Mouse (Mus musculus) limb, embryonic 11.5 days (tissue): ENCODE measurements around the gene Egln1. TPM values are rescaled to one million over a fixed set of nuclear protein-coding genes. Genes with fewer than 3 reads are reported as not detected.
A peak's percentile ranks its signal among the peaks of the same experiment; 100 is the strongest.

ENCODE experiments used
- ATAC-seq: fragments of 200-750 bp; cut with Nextera tagmentation; 2 replicates; pipeline ENCODE4 v1.8.0; 2017; ENCODE audit warnings: low read depth; ENCODE audit not compliant: insufficient number of reproducible peaks, low FRiP score, low TSS enrichment
- DNase-seq: peaks from one replicate; pipeline ENCODE4 v3.0.0-alpha.2; 2015; ENCODE audit warnings: low spot score
- H3K27ac ChIP-seq: fragments of 300-500 bp; sonication (generic); replicated peaks from 2 replicates; pipeline ENCODE4 v1.5.1; 2014; ENCODE audit warnings: low read depth, mild to moderate bottlenecking, low read length
- H3K27me3 ChIP-seq: fragments of 300-500 bp; sonication (generic); 2 replicates; pipeline ENCODE4 v1.6.1; 2014; ENCODE audit warnings: mild to moderate bottlenecking, low read length, mixed read lengths; ENCODE audit not compliant: control insufficient read depth, insufficient read depth
- H3K36me3 ChIP-seq: fragments of 300-500 bp; sonication (generic); 2 replicates; pipeline ENCODE4 v1.6.1; 2014; ENCODE audit warnings: mild to moderate bottlenecking, low read length, moderate library complexity, mixed read lengths; ENCODE audit not compliant: control insufficient read depth, insufficient read depth
- H3K4me1 ChIP-seq: fragments of 300-500 bp; sonication (generic); 2 replicates; pipeline ENCODE4 v1.6.1; 2014; ENCODE audit warnings: low read length, mixed read lengths; ENCODE audit not compliant: control insufficient read depth, insufficient read depth
- H3K4me2 ChIP-seq: fragments of 300-500 bp; sonication (generic); 2 replicates; pipeline ENCODE4 v1.6.1; 2014; ENCODE audit warnings: low read depth, mild to moderate bottlenecking, moderate library complexity; ENCODE audit not compliant: severe bottlenecking
- H3K4me3 ChIP-seq: fragments of 300-500 bp; sonication (generic); 2 replicates; pipeline ENCODE4 v1.5.1; 2014; ENCODE audit warnings: low read depth, low read length
- H3K9ac ChIP-seq: fragments of 300-500 bp; sonication (generic); 2 replicates; pipeline ENCODE4 v1.6.1; 2014; ENCODE audit warnings: mild to moderate bottlenecking, low read length
- H3K9me3 ChIP-seq: fragments of 300-500 bp; sonication (generic); 2 replicates; pipeline ENCODE4 v1.6.1; 2016; ENCODE audit warnings: low read length; ENCODE audit not compliant: control insufficient read depth
- WGBS: fragments of 180-500 bp; shearing (Covaris S2); extraction: QIAGEN DNeasy Blood & Tissue Kit; methylation state at CpG from one replicate; pipeline ENCODE4 v1.1.7; 2014; 5-methylcytosine and 5-hydroxymethylcytosine counted together
- polyA plus RNA-seq: library from polyadenylated mRNA; unstranded; fragments of >200 nt; fragmentation: Nextera tagmentation; extraction: Ambion mirVana; gene quantifications from 2 replicates; pipeline ENCODE4 v1.2.1, GENCODE M21; 2014

The Egln1 gene
- polyA plus RNA-seq, 1 experiment from 2014 or later: 15.1 TPM

- Histone ChIP-seq H3K27ac (no peak overlapping the region), H3K36me3 (no peaks in the 10 kb centered on the region), H3K4me3 (no peak overlapping the region), H3K27me3 (no peaks in the 10 kb centered on the region), H3K9ac (no peak overlapping the region), H3K4me1 (peaks cover 2% of the 10 kb centered on the region; the same call in 1 of the 2 replicates), H3K4me2 (no peak overlapping the region), H3K9me3 (no peaks in the 10 kb centered on the region)
- no peak for DNase-seq
- no peak for ATAC-seq
- 90% methylated on average over 7 of the region's 7 CpGs for WGBS
These were observed 4.1 kb upstream of the Egln1 start for GRCm38 (mm10) chr8:124953188-124953587.

GRCm38 (mm10) chr8:124950865-124951264 is 1.7 kb upstream of the Egln1 start:
- Histone ChIP-seq H3K4me1 (peaks cover 9% of the 10 kb centered on the region), H3K27me3 (no peaks in the 10 kb centered on the region), H3K4me2 (peak overlapping the region; percentile 91), H3K36me3 (no peaks in the 10 kb centered on the region), H3K9ac (no peak overlapping the region), H3K4me3 (no peak overlapping the region), H3K9me3 (no peaks in the 10 kb centered on the region), H3K27ac (no peak overlapping the region)
- DNase-seq (no peak), ATAC-seq (no peak)
- 79% methylated on average over 2 of the region's 2 CpGs for WGBS

- H3K9me3 ChIP-seq: no peaks in the 10 kb centered on the region
- WGBS: 39% methylated on average over 10 of the region's 10 CpGs
- peak overlapping the region; percentile 91; the same call in 1 of the 2 replicates for H3K27ac ChIP-seq
- H3K4me3 ChIP-seq: peak overlapping the region; percentile 90
- H3K36me3 ChIP-seq: no peaks in the 10 kb centered on the region
- ATAC-seq (no peak), DNase-seq (peak; percentile 45)
- H3K4me2 ChIP-seq: peak overlapping the region; percentile 91
- H3K4me1 ChIP-seq: peaks cover 9% of the 10 kb centered on the region
- peak overlapping the region; percentile 70 for H3K9ac ChIP-seq
- H3K27me3 ChIP-seq: no peaks in the 10 kb centered on the region
These were observed 939 bp upstream of the Egln1 start for GRCm38 (mm10) chr8:124950069-124950456.

- Histone ChIP-seq H3K4me1 (peaks cover 9% of the 10 kb centered on the region), H3K4me3 (peak overlapping the region; percentile 90), H3K36me3 (no peaks in the 10 kb centered on the region), H3K9me3 (no peaks in the 10 kb centered on the region), H3K27ac (peak overlapping the region; percentile 91), H3K4me2 (peak overlapping the region; percentile 91), H3K27me3 (no peaks in the 10 kb centered on the region), H3K9ac (peak overlapping the region; percentile 70)
- WGBS: 0% methylated on average over 53 of the region's 62 CpGs
- peak; percentile 40 for DNase-seq
- no peak for ATAC-seq
These were observed 402 bp downstream of the Egln1 start for GRCm38 (mm10) chr8:124948733-124949111.

GRCm38 (mm10) chr8:124947865-124948732 is 1.0 kb downstream of the Egln1 start:
- Histone ChIP-seq H3K4me3 (peak overlapping the region; percentile 90), H3K36me3 (no peaks in the 10 kb centered on the region), H3K4me2 (peak overlapping the region; percentile 91), H3K27me3 (no peaks in the 10 kb centered on the region), H3K27ac (peak overlapping the region; percentile 91), H3K4me1 (peaks cover 9% of the 10 kb centered on the region), H3K9me3 (no peaks in the 10 kb centered on the region), H3K9ac (peak overlapping the region; percentile 70)
- no peak for ATAC-seq
- peak; percentile 72 for DNase-seq
- under 1% methylated on average over 67 of the region's 67 CpGs for WGBS

GRCm38 (mm10) chr8:124944406-124944805 is 4.7 kb downstream of the Egln1 start:
- Histone ChIP-seq H3K4me2 (no peak overlapping the region), H3K4me1 (peaks cover 7% of the 10 kb centered on the region), H3K27me3 (no peaks in the 10 kb centered on the region), H3K4me3 (no peak overlapping the region), H3K9ac (no peak overlapping the region), H3K9me3 (no peaks in the 10 kb centered on the region), H3K36me3 (no peaks in the 10 kb centered on the region), H3K27ac (no peak overlapping the region)
- no peak for ATAC-seq
- DNase-seq: no peak
- 56% methylated on average over 7 of the region's 7 CpGs for WGBS

- Histone ChIP-seq H3K9me3 (no peaks in the 10 kb centered on the region), H3K9ac (no peak overlapping the region), H3K4me3 (no peak overlapping the region), H3K4me2 (no peak overlapping the region), H3K27me3 (no peaks in the 10 kb centered on the region), H3K27ac (no peak overlapping the region), H3K4me1 (peaks cover 7% of the 10 kb centered on the region), H3K36me3 (no peaks in the 10 kb centered on the region)
- no peak for ATAC-seq
- 87% methylated on average over 6 of the region's 6 CpGs for WGBS
- DNase-seq: no peak
These were observed 5.3 kb downstream of the Egln1 start for GRCm38 (mm10) chr8:124943801-124944200.

- Histone ChIP-seq H3K36me3 (no peaks in the 10 kb centered on the region), H3K27me3 (no peaks in the 10 kb centered on the region), H3K9ac (no peak overlapping the region), H3K4me1 (no peaks in the 10 kb centered on the region), H3K4me3 (no peak overlapping the region), H3K9me3 (no peaks in the 10 kb centered on the region), H3K27ac (no peak overlapping the region), H3K4me2 (no peak overlapping the region)
- DNase-seq: no peak
- no peak for ATAC-seq
- WGBS: 90% methylated on average over 4 of the region's 4 CpGs
These were observed 11.8 kb downstream of the Egln1 start for GRCm38 (mm10) chr8:124937293-124937692.
